Mouse (Mus musculus) cerebellum, adult 2 months (tissue): ENCODE measurements around the gene Tmem63a.

Experiments used
- CTCF ChIP-seq: fragments of 200-500 bp; IDR thresholded peaks from 2 replicates; pipeline ENCODE4 v1.5.1; 2011; ENCODE audit warnings: low read depth, mild to moderate bottlenecking, control low read depth, low read length, moderate library complexity, borderline replicate concordance; ENCODE audit not compliant: insufficient read depth
- POLR2A ChIP-seq: fragments of 200-500 bp; IDR thresholded peaks from 2 replicates; pipeline ENCODE4 v1.6.1; 2011; ENCODE audit warnings: low read length, control low read depth, borderline replicate concordance; ENCODE audit not compliant: insufficient read depth

DNA sequence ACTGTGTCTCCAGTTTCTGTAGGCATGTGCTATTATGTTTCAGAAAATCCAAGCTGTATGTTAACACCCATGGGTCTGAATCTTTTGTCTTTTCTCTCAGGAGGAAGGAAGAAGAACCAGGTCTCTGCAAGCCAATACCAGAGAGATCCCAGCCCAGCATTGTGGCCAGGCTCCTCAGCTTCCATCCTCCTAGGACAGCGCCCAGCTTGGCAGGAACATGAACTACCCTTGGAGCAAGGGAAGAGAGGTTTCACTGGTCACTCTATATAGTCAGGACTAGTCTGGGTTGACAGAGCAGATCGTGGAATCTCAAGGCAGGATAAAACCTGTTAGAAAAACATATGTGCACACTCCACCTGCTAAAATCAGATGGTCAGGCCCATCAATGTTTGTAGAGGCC lies 61.6 kb downstream of the Tmem63a start:
- TF ChIP-seq CTCF (no peak), POLR2A (no peak)
